Mouse (Mus musculus) kidney, postnatal 10 days (tissue): Measurements from ENCODE around the gene Zar1l.
"Not testable (repeated sequence)": the region's sequence is repeated elsewhere in the genome, so short reads cannot be mapped to it uniquely, and the experiment has no call there.

Source experiments
- DNase-seq: peaks from one replicate; pipeline ENCODE4 v3.0.0; 2021; ENCODE audit warnings: mixed read lengths

Zar1l gene

GRCm38 (mm10) chr5:150518064-150518463 lies at the start of gene Zar1l:
Gene Zar1l, minus strand, starts transcription at chr5:150518164.
- no peak for DNase-seq

- no peak for DNase-seq
Observed at GRCm38 (mm10) chr5:150566971-150567370, 49.0 kb upstream of the Zar1l start.

GRCm38 (mm10) chr5:150566226-150566625 lies 48.3 kb upstream of the Zar1l start:
- no peak for DNase-seq

- DNase-seq, result no peak
Observed at GRCm38 (mm10) chr5:150564426-150564825, 46.5 kb upstream of the Zar1l start.

GRCm38 (mm10) chr5:150561783-150562182 lies 43.8 kb upstream of the Zar1l start:
- DNase-seq, result no peak

GRCm38 (mm10) chr5:150561376-150561775 lies 43.4 kb upstream of the Zar1l start:
- no peak for DNase-seq

GRCm38 (mm10) chr5:150560851-150561250 lies 42.9 kb upstream of the Zar1l start:
- DNase-seq, result no peak

- no peak for DNase-seq
Observed at GRCm38 (mm10) chr5:150559519-150560103, 41.6 kb upstream of the Zar1l start.

- DNase-seq, result peak; percentile 17
Observed at GRCm38 (mm10) chr5:150551637-150552036, 33.7 kb upstream of the Zar1l start.

- DNase-seq, result no peak
Observed at GRCm38 (mm10) chr5:150543184-150543583, 25.2 kb upstream of the Zar1l start.

- no peak for DNase-seq
Observed at GRCm38 (mm10) chr5:150541302-150541701, 23.3 kb upstream of the Zar1l start.

GRCm38 (mm10) chr5:150525239-150525638 lies 7.3 kb upstream of the Zar1l start:
- DNase-seq, result no peak

- DNase-seq, result no peak
Observed at GRCm38 (mm10) chr5:150522867-150523234, 4.9 kb upstream of the Zar1l start.

GRCm38 (mm10) chr5:150521937-150522866 lies 4.2 kb upstream of the Zar1l start, which contains the start of gene Brca2:
Gene Brca2, plus strand, starts transcription at chr5:150522630.
- DNase-seq, result peak; percentile 95

- DNase-seq, result no peak
Observed at GRCm38 (mm10) chr5:150519551-150519950, 1.6 kb upstream of the Zar1l start.

GRCm38 (mm10) chr5:150514027-150514426 lies 3.9 kb downstream of the Zar1l start:
- DNase-seq, result no peak

- DNase-seq, result no peak
Observed at GRCm38 (mm10) chr5:150513264-150513663, 4.7 kb downstream of the Zar1l start.

- DNase-seq, result no peak
Observed at GRCm38 (mm10) chr5:150510451-150511225, 7.3 kb downstream of the Zar1l start.

GRCm38 (mm10) chr5:150495792-150496191 lies 22.2 kb downstream of the Zar1l start:
- peak; percentile 60 for DNase-seq

GRCm38 (mm10) chr5:150491573-150492173 lies 26.3 kb downstream of the Zar1l start:
- DNase-seq, result not testable (repeated sequence)

GRCm38 (mm10) chr5:150490821-150491220 lies 27.1 kb downstream of the Zar1l start:
- DNase-seq, result no peak

- DNase-seq, result no peak
Observed at GRCm38 (mm10) chr5:150490285-150490684, 27.7 kb downstream of the Zar1l start.

- DNase-seq, result peak; percentile 76
Observed at GRCm38 (mm10) chr5:150485198-150485597, 32.8 kb downstream of the Zar1l start.
